Mouse (Mus musculus) Muller cell, postnatal 12 days (primary cell): Measurements from ENCODE around the gene Col4a3.

ENCODE experiments used
- DNase-seq: peaks from one replicate; pipeline ENCODE4 v3.0.0-alpha.2; 2015; ENCODE audit errors: inconsistent ontology term

The Col4a3 gene

GRCm38 (mm10) chr1:82771022-82771586 is 184.4 kb downstream of the Col4a3 start, which contains the start of gene Gm47791:
TSS of gene Gm47791 (minus strand) at chr1:82771243.
- no peak for DNase-seq
